In genomic region chr13:49788563-49789393, GRCm38 (mm10) we compare ENCODE assay signal across 20 mouse cellular contexts. TPM values are rescaled to one million over a fixed set of nuclear protein-coding genes. Genes with fewer than 3 reads are reported as not detected.
A peak's percentile ranks its signal among the peaks of the same experiment; 100 is the strongest.
DNase-seq lines count a peak whose midpoint lies in the region; ATAC-seq and TF ChIP-seq lines count a peak whose summit lies in the region.
"Had no signal": no experiment of that assay in that cellular context is flagged by ENCODE, and none has a peak within 500 bp of the region (broad histone marks: within the 10 kb centered on the region; RNA-seq: fewer than 3 reads in every experiment).

No protein-coding gene starts in this region.

- no peaks in the 10 kb centered on the region for H3K4me1 ChIP-seq in lung, embryonic 16.5 days (replicated peaks; ENCODE audit: control insufficient read depth, insufficient read depth, low read length)
- H3K4me1 ChIP-seq in heart, embryonic 15.5 days (replicated peaks), result peaks cover 5% of the 10 kb centered on the region
- H3K4me1 ChIP-seq in liver, postnatal 0 days (ENCODE audit: insufficient read depth), result peaks cover 12% of the 10 kb centered on the region
- no peaks in the 10 kb centered on the region for H3K4me1 ChIP-seq in midbrain, embryonic 15.5 days
- H3K4me1 ChIP-seq: neural tube, embryonic 12.5 days had no signal

- no peaks in the 10 kb centered on the region for H3K27me3 ChIP-seq in lung, embryonic 16.5 days (ENCODE audit: control insufficient read depth, insufficient read depth, low read depth, low read length)
- H3K27me3 ChIP-seq in heart, embryonic 15.5 days, result no peaks in the 10 kb centered on the region
- H3K27me3 ChIP-seq in liver, postnatal 0 days (ENCODE audit: insufficient read depth, low read length), result no peaks in the 10 kb centered on the region
- no peaks in the 10 kb centered on the region for H3K27me3 ChIP-seq in midbrain, embryonic 15.5 days (replicated peaks)
- H3K27me3 ChIP-seq: neural tube, embryonic 12.5 days had no signal

- H3K9ac ChIP-seq in lung, embryonic 16.5 days (ENCODE audit: low read length), result no peak overlapping the region
- no peak overlapping the region for H3K9ac ChIP-seq in heart, embryonic 15.5 days
- no peak overlapping the region for H3K9ac ChIP-seq in liver, postnatal 0 days (replicated peaks)
- H3K9ac ChIP-seq in midbrain, embryonic 15.5 days, result no peak overlapping the region
- H3K9ac ChIP-seq: liver, embryonic 14.5 days; neural tube, embryonic 12.5 days had no signal

- no peak for TF ChIP-seq CTCF in liver, postnatal 0 days (IDR thresholded peaks at IDR 0.05; ENCODE audit: low read depth)

- no peak overlapping the region for H3K4me2 ChIP-seq in lung, embryonic 16.5 days (ENCODE audit: low read depth, low read length)
- H3K4me2 ChIP-seq in heart, embryonic 15.5 days, result no peak overlapping the region
- no peak overlapping the region for H3K4me2 ChIP-seq in liver, postnatal 0 days (ENCODE audit: low read depth, low read length)
- no peak overlapping the region for H3K4me2 ChIP-seq in midbrain, embryonic 15.5 days
- H3K4me2 ChIP-seq: neural tube, embryonic 12.5 days had no signal

- no peak overlapping the region for H3K27ac ChIP-seq in lung, embryonic 16.5 days (ENCODE audit: low read length)
- H3K27ac ChIP-seq in heart, embryonic 15.5 days, result peak overlapping the region; percentile 52
- no peak overlapping the region for H3K27ac ChIP-seq in liver, postnatal 0 days (ENCODE audit: low read depth)
- no peak overlapping the region for H3K27ac ChIP-seq in midbrain, embryonic 15.5 days
- H3K27ac ChIP-seq: gastrocnemius, adult 2 months; heart, adult 2 months; liver, embryonic 14.5 days; neural tube, embryonic 12.5 days had no signal

- H3K36me3 ChIP-seq in lung, embryonic 16.5 days (ENCODE audit: control insufficient read depth, insufficient read depth, low read length), result no peaks in the 10 kb centered on the region
- H3K36me3 ChIP-seq in heart, embryonic 15.5 days, result no peaks in the 10 kb centered on the region
- H3K36me3 ChIP-seq in liver, postnatal 0 days (replicated peaks; ENCODE audit: insufficient read depth, low read length), result no peaks in the 10 kb centered on the region
- H3K36me3 ChIP-seq in midbrain, embryonic 15.5 days (replicated peaks), result no peaks in the 10 kb centered on the region
- H3K36me3 ChIP-seq: neural tube, embryonic 12.5 days had no signal

- no peak for TF ChIP-seq EP300 in liver, postnatal 0 days (IDR thresholded peaks at IDR 0.05; ENCODE audit: low read depth)

- H3K9me3 ChIP-seq in lung, embryonic 16.5 days (ENCODE audit: control insufficient read depth, low read length), result no peaks in the 10 kb centered on the region
- H3K9me3 ChIP-seq in heart, embryonic 15.5 days (replicated peaks), result no peaks in the 10 kb centered on the region
- H3K9me3 ChIP-seq in liver, postnatal 0 days (ENCODE audit: low read length), result no peaks in the 10 kb centered on the region
- no peaks in the 10 kb centered on the region for H3K9me3 ChIP-seq in midbrain, embryonic 15.5 days
- H3K9me3 ChIP-seq: neural tube, embryonic 12.5 days had no signal

- 41% methylated on average over 5 of the region's 5 CpGs for WGBS in lung, embryonic 16.5 days
- WGBS in heart, embryonic 15.5 days, result 33% methylated on average over 5 of the region's 5 CpGs
- WGBS in liver, postnatal 0 days (ENCODE audit: insufficient replicate concordance), result 25% methylated on average over 5 of the region's 5 CpGs
- 75% methylated on average over 5 of the region's 5 CpGs for WGBS in midbrain, embryonic 15.5 days

- ATAC-seq in lung, embryonic 16.5 days (ENCODE audit: low read depth), result peak; percentile 26; the same call in 1 of the 2 replicates
- peak; percentile 65 for ATAC-seq in heart, embryonic 15.5 days (replicated peaks; ENCODE audit: insufficient number of reproducible peaks, insufficient read depth, low FRiP score, low read depth)
- ATAC-seq in liver, postnatal 0 days, result peak; percentile 88
- ATAC-seq in midbrain, embryonic 15.5 days (replicated peaks), result no peak
- ATAC-seq: forebrain, embryonic 16.5 days; hindbrain, embryonic 16.5 days had no signal

- peak; percentile 88 for DNase-seq in heart, adult 11 months
- no peak for DNase-seq in heart, postnatal 4 days
- DNase-seq in lung, postnatal 25 days (ENCODE audit: low spot score), result no peak
- DNase-seq in liver, postnatal 0 days, result peak; percentile 26
- no peak for DNase-seq in cerebellum, postnatal 36 days
- DNase-seq: gastrocnemius, adult 2 months; kidney, postnatal 14 days had no signal

- no peak overlapping the region for H3K4me3 ChIP-seq in lung, embryonic 16.5 days (ENCODE audit: low read length)
- no peak overlapping the region for H3K4me3 ChIP-seq in heart, embryonic 15.5 days
- H3K4me3 ChIP-seq in liver, postnatal 0 days (ENCODE audit: low read depth, low read length), result no peak overlapping the region
- no peak overlapping the region for H3K4me3 ChIP-seq in midbrain, embryonic 15.5 days
- H3K4me3 ChIP-seq: erythroblast, embryonic 14.5 days; gastrocnemius, adult 2 months; heart, adult 2 months; neural tube, embryonic 12.5 days had no signal

RNA-seq across cellular contexts. Expression of gene Gm30302, which starts 10.0 kb away (rescaled TPM):
- total RNA-seq in heart, postnatal 4 days (2021), result under 1 TPM; 0.07 to 0.55 TPM
- polyA plus RNA-seq in lung, embryonic 16.5 days (2015; fragmentation: Nextera tagmentation; extraction: Ambion mirVana), result not detected in 2 replicates
- polyA plus RNA-seq in heart, embryonic 15.5 days (2015; fragmentation: Nextera tagmentation; extraction: Ambion mirVana), result not detected in 2 replicates
- 0.04 TPM in 1 of 2 replicates, not detected in the other for polyA plus RNA-seq in liver, postnatal 0 days (2015; fragmentation: Nextera tagmentation; extraction: Ambion mirVana)
- not detected in 2 replicates for polyA plus RNA-seq in midbrain, embryonic 15.5 days (2015; fragmentation: Nextera tagmentation; extraction: Ambion mirVana)
- total RNA-seq: gastrocnemius, adult 2 months; layer of hippocampus, postnatal 10 days; left cerebral cortex, postnatal 25 days; megakaryocyte progenitor cell, adult 5-6 weeks had no signal
- polyA plus RNA-seq: cortical plate, adult 2 months; erythroblast, embryonic 14.5 days; forebrain, embryonic 16.5 days; hindbrain, embryonic 16.5 days; liver, embryonic 14.5 days had no signal

Comparison
In these comparisons a context has a peak if more than half of its experiments do, and no peak if none do; other contexts are left out.
1. DNase-seq: peak in heart, adult 11 months (single experiment) and liver, postnatal 0 days (single experiment); none in heart, postnatal 4 days (single experiment), lung, postnatal 25 days (single experiment) and cerebellum, postnatal 36 days (0 of 2).